8 mouse cellular contexts compared by ENCODE assay signal in the genomic region with DNA sequence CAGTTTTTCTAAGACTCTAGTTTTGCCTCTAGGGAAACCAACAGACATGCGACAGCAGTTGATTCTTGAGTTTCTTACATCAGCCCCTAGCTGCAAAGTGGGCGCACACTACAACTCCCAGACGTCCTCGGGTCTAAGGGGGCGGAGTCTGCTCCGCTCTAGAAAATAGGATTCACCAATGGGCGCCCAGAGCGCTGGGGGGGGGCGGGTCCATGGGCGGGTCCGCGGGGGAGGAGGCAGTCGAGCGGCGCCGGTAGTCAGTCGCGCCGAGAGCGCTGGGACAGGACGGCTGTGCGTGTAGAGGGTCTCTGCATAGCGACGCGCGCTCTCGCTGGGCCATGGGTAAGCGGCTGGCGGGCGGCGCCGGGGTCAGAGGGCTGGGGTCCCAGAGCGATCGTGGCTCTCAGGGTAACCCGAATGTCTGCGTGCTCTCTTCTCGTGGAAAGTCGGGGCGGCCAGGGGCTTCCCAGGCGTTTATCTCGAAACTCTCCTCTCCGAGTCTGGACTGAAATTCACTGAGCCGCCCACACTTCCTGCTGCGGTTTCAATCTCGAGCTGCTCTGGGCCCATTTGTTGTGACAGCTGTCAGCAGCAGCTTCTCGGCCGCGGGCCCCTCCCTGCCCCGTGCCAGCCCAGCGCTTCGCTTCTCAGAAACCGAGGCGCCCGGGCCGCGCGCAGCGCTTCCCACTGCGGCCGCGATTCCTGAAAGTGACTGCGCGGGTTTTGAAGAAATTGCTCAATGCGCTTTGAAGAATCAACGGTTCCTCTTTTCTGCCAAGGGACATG. TPM values are rescaled to one million over a fixed set of nuclear protein-coding genes. Genes with fewer than 3 reads are reported as not detected.
A peak's percentile ranks its signal among the peaks of the same experiment; 100 is the strongest.
DNase-seq lines count a peak whose midpoint lies in the region; ATAC-seq and TF ChIP-seq lines count a peak whose summit lies in the region.

A gene (plus strand): TSS at position 239 of the 786 bp plus-strand sequence.

- TF ChIP-seq CTCF in G1E (IDR thresholded peaks at IDR 0.05; ENCODE audit: low read depth, low read length), result no peak
- peak; percentile 33 for TF ChIP-seq CTCF in forebrain, postnatal 0 days (IDR thresholded peaks at IDR 0.05; ENCODE audit: low read depth)

- H3K4me1 ChIP-seq in G1E (ENCODE audit: insufficient read depth, low read depth, low read length), result peaks cover 41% of the 10 kb centered on the region
- H3K4me1 ChIP-seq in forebrain, postnatal 0 days (ENCODE audit: insufficient read depth), result peaks cover 6% of the 10 kb centered on the region; the same call in 1 of the 2 replicates
- peaks cover 22% of the 10 kb centered on the region for H3K4me1 ChIP-seq in lung, embryonic 16.5 days (replicated peaks; ENCODE audit: control insufficient read depth, insufficient read depth, low read length)

- H3K4me3 ChIP-seq in G1E (ENCODE audit: low read depth, low read length), result peak within 1 kb of the TSS; percentile 75
- peak within 1 kb of the TSS; percentile 55 for H3K4me3 ChIP-seq in forebrain, postnatal 0 days (ENCODE audit: low read depth, low read length)
- H3K4me3 ChIP-seq in lung, embryonic 16.5 days (ENCODE audit: low read length), result peak within 1 kb of the TSS; percentile 71

- H3K27me3 ChIP-seq in G1E (ENCODE audit: insufficient read depth, low read length), result peaks cover 16% of the 10 kb centered on the region
- H3K27me3 ChIP-seq in forebrain, postnatal 0 days (ENCODE audit: insufficient read depth, low read length), result peaks cover 11% of the 10 kb centered on the region
- peaks cover 5% of the 10 kb centered on the region; the same call in 1 of the 2 replicates for H3K27me3 ChIP-seq in lung, embryonic 16.5 days (ENCODE audit: control insufficient read depth, insufficient read depth, low read depth, low read length)

- no peaks in the 10 kb centered on the region for H3K9me3 ChIP-seq in G1E (replicated peaks)
- H3K9me3 ChIP-seq in forebrain, postnatal 0 days (ENCODE audit: low read length), result no peaks in the 10 kb centered on the region
- no peaks in the 10 kb centered on the region for H3K9me3 ChIP-seq in lung, embryonic 16.5 days (ENCODE audit: control insufficient read depth, low read length)

- 2% methylated on average over 65 of the region's 65 CpGs for WGBS in forebrain, postnatal 0 days
- under 1% methylated on average over 65 of the region's 65 CpGs for WGBS in lung, embryonic 16.5 days

- peak within 1 kb of the TSS; percentile 46 for H3K9ac ChIP-seq in forebrain, postnatal 0 days
- peak within 1 kb of the TSS; percentile 76 for H3K9ac ChIP-seq in lung, embryonic 16.5 days (ENCODE audit: low read length)

- H3K4me2 ChIP-seq in forebrain, postnatal 0 days (ENCODE audit: low read depth), result peak within 1 kb of the TSS; percentile 95
- H3K4me2 ChIP-seq in lung, embryonic 16.5 days (ENCODE audit: low read depth, low read length), result peak within 1 kb of the TSS; percentile 88

- H3K36me3 ChIP-seq in G1E (replicated peaks), result peaks cover 31% of the 10 kb centered on the region
- H3K36me3 ChIP-seq in forebrain, postnatal 0 days (ENCODE audit: insufficient read depth), result no peaks in the 10 kb centered on the region
- no peaks in the 10 kb centered on the region for H3K36me3 ChIP-seq in lung, embryonic 16.5 days (ENCODE audit: control insufficient read depth, insufficient read depth, low read length)

- peak within 1 kb of the TSS; percentile 55; the same call in 1 of the 2 replicates for H3K27ac ChIP-seq in forebrain, postnatal 0 days (ENCODE audit: low read depth, low read length)
- H3K27ac ChIP-seq in lung, embryonic 16.5 days (ENCODE audit: low read length), result peak within 1 kb of the TSS; percentile 86

- peak; percentile 100 for DNase-seq in G1E (ENCODE audit: low spot score)
- DNase-seq in cerebellum, adult 18-20 months, result peak; percentile 86 to 91
- DNase-seq in forebrain, postnatal 0 days, result peak; percentile 96
- DNase-seq in layer of hippocampus, adult 9-10 months (ENCODE audit: low spot score), result peak; percentile 59
- DNase-seq in ovary, postnatal 10 days (ENCODE audit: low spot score), result peak; percentile 65
- DNase-seq in thymus, postnatal 10 days (ENCODE audit: low spot score in 2 of 2), result peak; percentile 89 to 90

- ATAC-seq in G1E (ENCODE audit: extremely low read depth, insufficient number of reproducible peaks, low FRiP score, poor library complexity, severe bottlenecking), result peak; percentile 92
- peak; percentile 95 for ATAC-seq in forebrain, postnatal 0 days
- peak; percentile 67 to 71 for ATAC-seq in hematopoietic stem cell, adult 5-6 weeks (replicated peaks in 1 of 2; ENCODE audit: insufficient read depth in 1 of 2, low FRiP score in 2 of 2, low TSS enrichment in 1 of 2, low read depth in 1 of 2, poor library complexity in 2 of 2, severe bottlenecking in 2 of 2)
- peak; percentile 91 for ATAC-seq in lung, embryonic 16.5 days (ENCODE audit: low read depth)

RNA-seq across cellular contexts. Expression of the gene that starts here (rescaled TPM):
- total RNA-seq in G1E (2014; fragmentation: Nextera tagmentation) (5.5 and 8.7 TPM in 2 replicates), G1E (2017) (8.2 and 8.4 TPM in 2 replicates)
- polyA plus RNA-seq in G1E (2012), result 32.1 and 33.6 TPM in 2 replicates
- total RNA-seq in forebrain, postnatal 0 days (2014; rRNA removed), result 3.9 and 9.8 TPM in 2 replicates
- polyA plus RNA-seq in forebrain, postnatal 0 days (2015; fragmentation: Nextera tagmentation; extraction: Ambion mirVana), result 2.2 and 3.4 TPM in 2 replicates
- total RNA-seq in hematopoietic stem cell, adult 5-6 weeks (2017), result 33.3 and 38.5 TPM in 2 replicates
- 9.1 and 10.9 TPM in 2 replicates for polyA plus RNA-seq in lung, embryonic 16.5 days (2015; fragmentation: Nextera tagmentation; extraction: Ambion mirVana)

Comparison
In these comparisons a context has a peak if more than half of its experiments do, and no peak if none do; other contexts are left out.
1. Peak in every context shown above with its lines: DNase-seq, ATAC-seq, H3K4me3 ChIP-seq and H3K27ac ChIP-seq.